Comparison of ENCODE assay signal across 8 mouse cellular contexts in genomic region chr7:19399496-19400280, GRCm38 (mm10). TPM values are rescaled to one million over a fixed set of nuclear protein-coding genes. Genes with fewer than 3 reads are reported as not detected.
A peak's percentile ranks its signal among the peaks of the same experiment; 100 is the strongest.
DNase-seq lines count a peak whose midpoint lies in the region; ATAC-seq lines count a peak whose summit lies in the region.

No protein-coding gene starts in this region.

- peak overlapping the region; percentile 62 for H3K4me2 ChIP-seq in limb, embryonic 12.5 days
- H3K4me2 ChIP-seq in midbrain, embryonic 11.5 days = peak overlapping the region; percentile 41

- DNase-seq in Muller cell, postnatal 12 days (ENCODE audit: inconsistent ontology term) = peak; percentile 91
- DNase-seq in embryo, embryonic 10.5 days (ENCODE audit: low spot score) = peak; percentile 32
- peak; percentile 35 for DNase-seq in hindbrain, embryonic 10.5 days (ENCODE audit: low spot score)
- peak; percentile 91 for DNase-seq in midbrain, embryonic 11.5 days (ENCODE audit: low spot score, missing footprints)
- DNase-seq in thymus, postnatal 25 days = peak; percentile 75
- DNase-seq in left cerebral cortex, postnatal 14 days (ENCODE audit: low spot score in 2 of 2) = no peak
- DNase-seq in gastrocnemius, postnatal 36 days = no peak

- H3K9me3 ChIP-seq in hindbrain, embryonic 10.5 days = peaks cover 11% of the 10 kb centered on the region
- peaks cover 8% of the 10 kb centered on the region for H3K9me3 ChIP-seq in limb, embryonic 12.5 days
- H3K9me3 ChIP-seq in midbrain, embryonic 11.5 days (ENCODE audit: control insufficient read depth, low read length) = 0 out of 2 replicates have a peak, but pooled peaks cover 2% of the 10 kb centered on the region

- 4% methylated on average over 27 of the region's 27 CpGs for WGBS in hindbrain, embryonic 10.5 days
- WGBS in limb, embryonic 12.5 days = 1% methylated on average over 27 of the region's 27 CpGs
- 2% methylated on average over 27 of the region's 27 CpGs for WGBS in midbrain, embryonic 11.5 days

- H3K27ac ChIP-seq in hindbrain, embryonic 10.5 days = peak overlapping the region; percentile 35; the same call in 1 of the 2 replicates
- H3K27ac ChIP-seq in limb, embryonic 12.5 days = 0 out of 2 replicates have a peak overlapping the region, but pooled peaks have one; percentile 29
- H3K27ac ChIP-seq in midbrain, embryonic 11.5 days (ENCODE audit: low read depth, low read length) = no peak overlapping the region

- peak overlapping the region; percentile 53 for H3K9ac ChIP-seq in limb, embryonic 12.5 days (replicated peaks)
- H3K9ac ChIP-seq in midbrain, embryonic 11.5 days (ENCODE audit: low read length) = peak overlapping the region; percentile 42

- H3K4me3 ChIP-seq in hindbrain, embryonic 10.5 days = peak overlapping the region; percentile 48
- H3K4me3 ChIP-seq in limb, embryonic 12.5 days (replicated peaks) = peak overlapping the region; percentile 38
- peak overlapping the region; percentile 19 for H3K4me3 ChIP-seq in midbrain, embryonic 11.5 days (ENCODE audit: low read depth, low read length)

- peaks cover 23% of the 10 kb centered on the region for H3K4me1 ChIP-seq in hindbrain, embryonic 10.5 days (replicated peaks)
- H3K4me1 ChIP-seq in limb, embryonic 12.5 days (replicated peaks) = peaks cover 22% of the 10 kb centered on the region
- H3K4me1 ChIP-seq in midbrain, embryonic 11.5 days (ENCODE audit: control insufficient read depth, insufficient read depth, low read length) = peaks cover 9% of the 10 kb centered on the region; the same call in 1 of the 2 replicates

- intact Hi-C loops in left cerebral cortex, postnatal 14 days (cut with DNase I) = loop anchor here (10.0 kb wide), 3 partner anchors 175 to 295 kb away; partner anchors contain the start of genes Apoc1, Apoe, Gemin7 and Zfp296
- intact Hi-C loops in gastrocnemius, postnatal 36 days (cut with DNase I) = loop anchor here (5.0 kb wide), 1 partner anchor 103 kb away; no protein-coding TSS in a partner anchor

- peaks cover 60% of the 10 kb centered on the region for H3K27me3 ChIP-seq in hindbrain, embryonic 10.5 days (ENCODE audit: insufficient read depth, poor library complexity, severe bottlenecking)
- peaks cover 60% of the 10 kb centered on the region for H3K27me3 ChIP-seq in limb, embryonic 12.5 days
- peaks cover 30% of the 10 kb centered on the region for H3K27me3 ChIP-seq in midbrain, embryonic 11.5 days (ENCODE audit: control insufficient read depth, insufficient read depth, low read length)

- H3K36me3 ChIP-seq in hindbrain, embryonic 10.5 days = peaks cover 12% of the 10 kb centered on the region
- H3K36me3 ChIP-seq in limb, embryonic 12.5 days = peaks cover 13% of the 10 kb centered on the region
- peaks cover 4% of the 10 kb centered on the region for H3K36me3 ChIP-seq in midbrain, embryonic 11.5 days (ENCODE audit: control insufficient read depth, insufficient read depth, low read length)

- peak; percentile 44; the same call in 1 of the 2 replicates for ATAC-seq in limb, embryonic 12.5 days (ENCODE audit: insufficient number of reproducible peaks, insufficient read depth, low FRiP score, low TSS enrichment, low read depth)
- ATAC-seq in midbrain, embryonic 11.5 days (ENCODE audit: low FRiP score) = peak; percentile 29; the same call in 1 of the 2 replicates

RNA-seq across cellular contexts. Expression of gene Klc3, which starts 4.2 kb away (rescaled TPM):
- polyA plus RNA-seq in hindbrain, embryonic 10.5 days (2016; fragmentation: Nextera tagmentation; extraction: Ambion mirVana) = 2.9 and 7.1 TPM in 2 replicates
- 6.7 and 7.8 TPM in 2 replicates for polyA plus RNA-seq in limb, embryonic 12.5 days (2016; fragmentation: Nextera tagmentation; extraction: Ambion mirVana)
- 0.37 and 1.4 TPM in 2 replicates for polyA plus RNA-seq in midbrain, embryonic 11.5 days (2014; fragmentation: Nextera tagmentation; extraction: Ambion mirVana)
- total RNA-seq in left cerebral cortex, postnatal 14 days (2021) = 1 to 10 TPM in 1 of 2 experiments, under 1 TPM in 1; 0.75 to 2.2 TPM
- under 1 TPM; 0.25 to 0.38 TPM for total RNA-seq in gastrocnemius, postnatal 36 days (2021)

RNA-seq across cellular contexts. Expression of gene Ckm, which starts 4.9 kb away (rescaled TPM):
- polyA plus RNA-seq in hindbrain, embryonic 10.5 days (2016; fragmentation: Nextera tagmentation; extraction: Ambion mirVana) = not detected in 2 replicates
- 0.25 and 0.42 TPM in 2 replicates for polyA plus RNA-seq in limb, embryonic 12.5 days (2016; fragmentation: Nextera tagmentation; extraction: Ambion mirVana)
- not detected in 2 replicates for polyA plus RNA-seq in midbrain, embryonic 11.5 days (2014; fragmentation: Nextera tagmentation; extraction: Ambion mirVana)
- total RNA-seq in left cerebral cortex, postnatal 14 days (2021) = under 1 TPM; 0.36 to 0.86 TPM
- total RNA-seq in gastrocnemius, postnatal 36 days (2021) = over 10,000 TPM; 41,999 to 48,159 TPM

RNA-seq across cellular contexts. Expression of gene Ercc2, which starts 17.9 kb away (rescaled TPM):
- polyA plus RNA-seq in hindbrain, embryonic 10.5 days (2016; fragmentation: Nextera tagmentation; extraction: Ambion mirVana) = 29.0 and 33.9 TPM in 2 replicates
- polyA plus RNA-seq in limb, embryonic 12.5 days (2016; fragmentation: Nextera tagmentation; extraction: Ambion mirVana) = 22.9 and 23.8 TPM in 2 replicates
- 10.3 and 10.9 TPM in 2 replicates for polyA plus RNA-seq in midbrain, embryonic 11.5 days (2014; fragmentation: Nextera tagmentation; extraction: Ambion mirVana)
- total RNA-seq in left cerebral cortex, postnatal 14 days (2021) = 10 to 100 TPM; 32.7 to 35.5 TPM
- 1 to 10 TPM; 8.5 to 9.8 TPM for total RNA-seq in gastrocnemius, postnatal 36 days (2021)

RNA-seq across cellular contexts. Expression of gene Ppp1r13l, which starts 40.1 kb away (rescaled TPM):
- polyA plus RNA-seq in hindbrain, embryonic 10.5 days (2016; fragmentation: Nextera tagmentation; extraction: Ambion mirVana) = 4.7 and 5.6 TPM in 2 replicates
- polyA plus RNA-seq in limb, embryonic 12.5 days (2016; fragmentation: Nextera tagmentation; extraction: Ambion mirVana) = 7.1 and 9.3 TPM in 2 replicates
- polyA plus RNA-seq in midbrain, embryonic 11.5 days (2014; fragmentation: Nextera tagmentation; extraction: Ambion mirVana) = 3.0 and 3.2 TPM in 2 replicates
- 1 to 10 TPM; 6.0 to 6.7 TPM for total RNA-seq in left cerebral cortex, postnatal 14 days (2021)
- total RNA-seq in gastrocnemius, postnatal 36 days (2021) = 1 to 10 TPM; 2.4 to 2.6 TPM

RNA-seq across cellular contexts. Expression of gene Cd3eap, which starts 40.4 kb away (rescaled TPM):
- polyA plus RNA-seq in hindbrain, embryonic 10.5 days (2016; fragmentation: Nextera tagmentation; extraction: Ambion mirVana) = 18.7 and 24.4 TPM in 2 replicates
- polyA plus RNA-seq in limb, embryonic 12.5 days (2016; fragmentation: Nextera tagmentation; extraction: Ambion mirVana) = 28.4 TPM in 2 replicates
- 15.1 and 15.4 TPM in 2 replicates for polyA plus RNA-seq in midbrain, embryonic 11.5 days (2014; fragmentation: Nextera tagmentation; extraction: Ambion mirVana)
- 10 to 100 TPM; 20.6 to 20.9 TPM for total RNA-seq in left cerebral cortex, postnatal 14 days (2021)
- total RNA-seq in gastrocnemius, postnatal 36 days (2021) = 10 to 100 TPM in 1 of 2 experiments, 1 to 10 TPM in 1; 9.3 to 10.2 TPM

Comparison
In these comparisons a context has a peak if more than half of its experiments do, and no peak if none do; other contexts are left out.
1. DNase-seq: peak in Muller cell, postnatal 12 days (single experiment), embryo, embryonic 10.5 days (single experiment), hindbrain, embryonic 10.5 days (single experiment), midbrain, embryonic 11.5 days (single experiment) and thymus, postnatal 25 days (single experiment); none in left cerebral cortex, postnatal 14 days (0 of 2) and gastrocnemius, postnatal 36 days (0 of 2).
2. Peak in every context shown above with its lines, with median percentiles within 50 percentile points of each other: H3K4me3 ChIP-seq.